Mouse (Mus musculus) forebrain, embryonic 14.5 days (tissue): ENCODE data around the gene Bbs9. TPM values are rescaled to one million over a fixed set of nuclear protein-coding genes. Genes with fewer than 3 reads are reported as not detected.

Source experiments
- ATAC-seq: fragments of 200-750 bp; cut with Nextera tagmentation; 2 replicates; pipeline ENCODE4 v1.8.0; 2017; ENCODE audit warnings: mild to moderate bottlenecking, moderate library complexity
- DNase-seq: peaks from one replicate; pipeline ENCODE4 v3.0.0-alpha.2; 2015; ENCODE audit warnings: low spot score
- H3K27ac ChIP-seq: fragments of 300-500 bp; sonication (generic); 2 replicates; pipeline ENCODE4 v1.5.1; 2014; ENCODE audit warnings: low read depth, mild to moderate bottlenecking, control low read depth, low read length, moderate library complexity
- H3K27me3 ChIP-seq: fragments of 300-500 bp; sonication (generic); replicated peaks from 2 replicates; pipeline ENCODE4 v1.6.1; 2014; ENCODE audit warnings: low read length, control low read depth, mixed read lengths; ENCODE audit not compliant: control insufficient read depth, insufficient read depth
- H3K36me3 ChIP-seq: fragments of 300-500 bp; sonication (generic); 2 replicates; pipeline ENCODE4 v1.6.1; 2014; ENCODE audit warnings: low read length, control low read depth; ENCODE audit not compliant: control insufficient read depth, insufficient read depth
- H3K4me1 ChIP-seq: fragments of 300-500 bp; sonication (generic); 2 replicates; pipeline ENCODE4 v1.6.1; 2014; ENCODE audit warnings: antibody characterized with exemption, low read length, control low read depth; ENCODE audit not compliant: control insufficient read depth, insufficient read depth
- H3K4me2 ChIP-seq: fragments of 300-500 bp; sonication (generic); 2 replicates; pipeline ENCODE4 v1.6.1; 2014; ENCODE audit warnings: mild to moderate bottlenecking, control low read depth, low read length
- H3K4me3 ChIP-seq: fragments of 300-500 bp; sonication (generic); 2 replicates; pipeline ENCODE4 v1.5.1; 2014; ENCODE audit warnings: low read depth, low read length, control low read depth
- H3K9ac ChIP-seq: fragments of 300-500 bp; sonication (generic); 2 replicates; pipeline ENCODE4 v1.6.1; 2014; ENCODE audit warnings: mild to moderate bottlenecking, low read length, control low read depth, moderate library complexity
- H3K9me3 ChIP-seq: fragments of 300-500 bp; sonication (generic); replicated peaks from 2 replicates; pipeline ENCODE4 v1.6.1; 2016; ENCODE audit warnings: low read length, control low read depth, mixed read lengths; ENCODE audit not compliant: control insufficient read depth
- WGBS: fragments of 180-500 bp; shearing (Covaris S2); extraction: QIAGEN DNeasy Blood & Tissue Kit; methylation state at CpG from one replicate; pipeline ENCODE4 v1.1.7; 2014; 5-methylcytosine and 5-hydroxymethylcytosine counted together
- polyA plus RNA-seq: library from polyadenylated mRNA; unstranded; fragments of >200 nt; fragmentation: Nextera tagmentation; extraction: Ambion mirVana; gene quantifications from 2 replicates; pipeline ENCODE4 v1.2.1, GENCODE M21; 2014

The Bbs9 gene
- 18.1 and 19.8 TPM in 2 replicates for polyA plus RNA-seq

GRCm38 (mm10) chr9:22475424-22475868, at the start of gene Bbs9:
Bbs9 (plus strand) TSS chr9:22475715.
- under 1% methylated on average over 25 of the region's 25 CpGs for WGBS
- peak within 1 kb of the TSS; percentile 54 for H3K4me3 ChIP-seq
- no peaks in the 10 kb centered on the region for H3K36me3 ChIP-seq
- H3K4me1 ChIP-seq: peaks cover 10% of the 10 kb centered on the region
- peak within 1 kb of the TSS; percentile 60; the same call in 1 of the 2 replicates for H3K27ac ChIP-seq
- H3K9ac ChIP-seq: peak within 1 kb of the TSS; percentile 69
- DNase-seq: peak; percentile 97
- ATAC-seq: peak; percentile 100
- no peaks in the 10 kb centered on the region for H3K27me3 ChIP-seq
- H3K4me2 ChIP-seq: peak within 1 kb of the TSS; percentile 77
- H3K9me3 ChIP-seq: no peaks in the 10 kb centered on the region

GRCm38 (mm10) chr9:22428028-22428665, 47.4 kb upstream of the Bbs9 start:
- H3K27ac ChIP-seq: no peak overlapping the region
- no peaks in the 10 kb centered on the region for H3K9me3 ChIP-seq
- H3K36me3 ChIP-seq: no peaks in the 10 kb centered on the region
- no peak overlapping the region for H3K4me2 ChIP-seq
- H3K9ac ChIP-seq: no peak overlapping the region
- ATAC-seq (no peak), DNase-seq (no peak)
- 72% methylated on average over 1 of the region's 4 CpGs for WGBS
- no peak overlapping the region for H3K4me3 ChIP-seq
- no peaks in the 10 kb centered on the region for H3K27me3 ChIP-seq
- H3K4me1 ChIP-seq: no peaks in the 10 kb centered on the region; the same call in 1 of the 2 replicates

GRCm38 (mm10) chr9:22428666-22429410, 46.7 kb upstream of the Bbs9 start:
- H3K36me3 ChIP-seq: no peaks in the 10 kb centered on the region
- H3K9ac ChIP-seq: no peak overlapping the region
- no peak for ATAC-seq
- H3K27me3 ChIP-seq: no peaks in the 10 kb centered on the region
- 78% methylated on average over 14 of the region's 14 CpGs for WGBS
- no peak overlapping the region for H3K4me2 ChIP-seq
- H3K4me1 ChIP-seq: no peaks in the 10 kb centered on the region; the same call in 1 of the 2 replicates
- H3K27ac ChIP-seq: no peak overlapping the region
- H3K9me3 ChIP-seq: no peaks in the 10 kb centered on the region
- H3K4me3 ChIP-seq: no peak overlapping the region
- no peak for DNase-seq

- Histone ChIP-seq H3K36me3 (no peaks in the 10 kb centered on the region), H3K9ac (no peak overlapping the region), H3K9me3 (no peaks in the 10 kb centered on the region), H3K4me1 (no peaks in the 10 kb centered on the region; the same call in 1 of the 2 replicates), H3K4me3 (no peak overlapping the region), H3K27me3 (no peaks in the 10 kb centered on the region), H3K4me2 (no peak overlapping the region), H3K27ac (no peak overlapping the region)
- DNase-seq (peak; percentile 54), ATAC-seq (no peak)
- WGBS: 27% methylated on average over 15 of the region's 15 CpGs
Measured at GRCm38 (mm10) chr9:22429533-22430241, 45.8 kb upstream of the Bbs9 start.

- H3K4me3 ChIP-seq: no peak overlapping the region
- H3K4me2 ChIP-seq: no peak overlapping the region
- DNase-seq: no peak
- 20% methylated on average over 5 of the region's 5 CpGs for WGBS
- H3K36me3 ChIP-seq: no peaks in the 10 kb centered on the region
- no peak overlapping the region for H3K9ac ChIP-seq
- H3K9me3 ChIP-seq: no peaks in the 10 kb centered on the region
- no peaks in the 10 kb centered on the region; the same call in 1 of the 2 replicates for H3K4me1 ChIP-seq
- H3K27me3 ChIP-seq: no peaks in the 10 kb centered on the region
- no peak overlapping the region for H3K27ac ChIP-seq
- no peak for ATAC-seq
Measured at GRCm38 (mm10) chr9:22430315-22430840, 45.1 kb upstream of the Bbs9 start.

GRCm38 (mm10) chr9:22433221-22433620, 42.3 kb upstream of the Bbs9 start:
- ATAC-seq (no peak), DNase-seq (no peak)
- Histone ChIP-seq H3K36me3 (no peaks in the 10 kb centered on the region), H3K9ac (no peak overlapping the region), H3K27me3 (no peaks in the 10 kb centered on the region), H3K4me3 (no peak overlapping the region), H3K9me3 (no peaks in the 10 kb centered on the region), H3K4me1 (no peaks in the 10 kb centered on the region; the same call in 1 of the 2 replicates), H3K4me2 (no peak overlapping the region), H3K27ac (no peak overlapping the region)
- 76% methylated on average over 2 of the region's 2 CpGs for WGBS

- WGBS: 90% methylated on average over 2 of the region's 2 CpGs
- H3K4me2 ChIP-seq: no peak overlapping the region
- ATAC-seq (no peak), DNase-seq (no peak)
- H3K9ac ChIP-seq: no peak overlapping the region
- H3K36me3 ChIP-seq: no peaks in the 10 kb centered on the region
- H3K9me3 ChIP-seq: no peaks in the 10 kb centered on the region
- H3K4me3 ChIP-seq: no peak overlapping the region
- H3K4me1 ChIP-seq: no peaks in the 10 kb centered on the region; the same call in 1 of the 2 replicates
- H3K27ac ChIP-seq: no peak overlapping the region
- no peaks in the 10 kb centered on the region for H3K27me3 ChIP-seq
Measured at GRCm38 (mm10) chr9:22434101-22434500, 41.4 kb upstream of the Bbs9 start.

GRCm38 (mm10) chr9:22438826-22439225, 36.7 kb upstream of the Bbs9 start:
- Histone ChIP-seq H3K4me1 (no peaks in the 10 kb centered on the region), H3K4me3 (no peak overlapping the region), H3K9ac (no peak overlapping the region), H3K27ac (no peak overlapping the region), H3K9me3 (no peaks in the 10 kb centered on the region), H3K36me3 (no peaks in the 10 kb centered on the region; the same call in 1 of the 2 replicates), H3K27me3 (no peaks in the 10 kb centered on the region), H3K4me2 (no peak overlapping the region)
- DNase-seq: no peak
- ATAC-seq: no peak
- 64% methylated on average over 1 of the region's 1 CpGs for WGBS
